Mouse (Mus musculus) midbrain, postnatal 0 days (tissue): ENCODE results near the gene Olfr1324. TPM values are rescaled to one million over a fixed set of nuclear protein-coding genes. Genes with fewer than 3 reads are reported as not detected.
"Not testable (repeated sequence)": the region's sequence is repeated elsewhere in the genome, so short reads cannot be mapped to it uniquely, and the experiment has no call there.

Source experiments
- ATAC-seq: fragments of 200-750 bp; cut with Nextera tagmentation; 2 replicates; pipeline ENCODE4 v1.8.0; 2017; ENCODE audit warnings: moderate number of reproducible peaks, mild to moderate bottlenecking, moderate TSS enrichment, moderate library complexity; ENCODE audit not compliant: low FRiP score
- DNase-seq: peaks from one replicate; pipeline ENCODE4 v3.0.0-alpha.2; 2015; ENCODE audit warnings: low spot score
- H3K27ac ChIP-seq: fragments of 300-500 bp; sonication (generic); 2 replicates; pipeline ENCODE4 v1.5.1; 2014; ENCODE audit warnings: low read depth, mild to moderate bottlenecking, low read length, mixed read lengths
- H3K27me3 ChIP-seq: fragments of 300-500 bp; sonication (generic); 2 replicates; pipeline ENCODE4 v1.6.1; 2014; ENCODE audit warnings: low read length, control low read depth, mixed read lengths; ENCODE audit not compliant: insufficient read depth
- H3K36me3 ChIP-seq: fragments of 300-500 bp; sonication (generic); 2 replicates; pipeline ENCODE4 v1.6.1; 2014; ENCODE audit warnings: low read length, control low read depth, mixed read lengths; ENCODE audit not compliant: insufficient read depth
- H3K4me1 ChIP-seq: fragments of 300-500 bp; sonication (generic); 2 replicates; pipeline ENCODE4 v1.6.1; 2014; ENCODE audit warnings: mild to moderate bottlenecking, control low read depth, antibody characterized with exemption, low read length, mixed read lengths; ENCODE audit not compliant: insufficient read depth
- H3K4me2 ChIP-seq: fragments of 300-500 bp; sonication (generic); 2 replicates; pipeline ENCODE4 v1.6.1; 2014; ENCODE audit warnings: low read depth, mild to moderate bottlenecking, low read length, mixed read lengths; ENCODE audit not compliant: poor library complexity, severe bottlenecking
- H3K4me3 ChIP-seq: fragments of 300-500 bp; sonication (generic); 2 replicates; pipeline ENCODE4 v1.5.1; 2014; ENCODE audit warnings: low read depth, mild to moderate bottlenecking, low read length, moderate library complexity
- H3K9ac ChIP-seq: fragments of 300-500 bp; sonication (generic); replicated peaks from 2 replicates; pipeline ENCODE4 v1.6.1; 2014; ENCODE audit warnings: mild to moderate bottlenecking, low read length, moderate library complexity, mixed read lengths; ENCODE audit not compliant: poor library complexity, severe bottlenecking
- H3K9me3 ChIP-seq: fragments of 300-500 bp; sonication (generic); 2 replicates; pipeline ENCODE4 v1.6.1; 2016; ENCODE audit warnings: low read length, control low read depth
- CTCF ChIP-seq: IDR thresholded peaks from 2 replicates; pipeline ENCODE4 v1.5.1; 2016; ENCODE audit warnings: antibody characterized with exemption, mild to moderate bottlenecking
- WGBS: fragments of 180-500 bp; shearing (Covaris S2); extraction: QIAGEN DNeasy Blood & Tissue Kit; methylation state at CpG from one replicate; pipeline ENCODE4 v1.1.7; 2014; 5-methylcytosine and 5-hydroxymethylcytosine counted together
- polyA plus RNA-seq: library from polyadenylated mRNA; unstranded; fragments of >200 nt; fragmentation: Nextera tagmentation; extraction: Ambion mirVana; gene quantifications from 2 replicates; pipeline ENCODE4 v1.2.1, GENCODE M21; 2015
- total RNA-seq: library from RNA; depleted of rRNA; stranded (reverse); fragments of >200 nt; gene quantifications from 2 replicates; pipeline ENCODE4 v1.2.3, GENCODE M21; 2014; rRNA removed

The Olfr1324 gene
- not detected in 2 replicates for total RNA-seq
- polyA plus RNA-seq, result not detected in 2 replicates

- Histone ChIP-seq H3K27ac (no peak within 1 kb of the TSS), H3K9ac (no peak within 1 kb of the TSS), H3K4me1 (no peaks in the 10 kb centered on the region), H3K36me3 (no peaks in the 10 kb centered on the region), H3K27me3 (no peaks in the 10 kb centered on the region), H3K4me3 (no peak within 1 kb of the TSS), H3K4me2 (no peak within 1 kb of the TSS), H3K9me3 (no peaks in the 10 kb centered on the region)
- ATAC-seq (no peak), DNase-seq (no peak)
- no peak for TF ChIP-seq CTCF
- 90% methylated on average over 1 of the region's 1 CpGs for WGBS
Observed at GRCm38 (mm10) chrX:50428398-50428797, at the start of gene Olfr1324. Gene Olfr1324 (minus strand): TSS chrX:50428498.

GRCm38 (mm10) chrX:50470341-50470740, 42.0 kb upstream of the Olfr1324 start:
- H3K4me2 ChIP-seq, H3K4me3 ChIP-seq, H3K9ac ChIP-seq, DNase-seq, H3K4me1 ChIP-seq, H3K27me3 ChIP-seq, H3K36me3 ChIP-seq, H3K9me3 ChIP-seq, ATAC-seq, H3K27ac ChIP-seq: not testable (repeated sequence)
- WGBS, result 78% methylated on average over 6 of the region's 6 CpGs

GRCm38 (mm10) chrX:50456136-50456535, 27.8 kb upstream of the Olfr1324 start:
- Histone ChIP-seq H3K4me2 (no peak overlapping the region), H3K27me3 (no peaks in the 10 kb centered on the region), H3K9ac (no peak overlapping the region), H3K4me1 (no peaks in the 10 kb centered on the region), H3K4me3 (no peak overlapping the region), H3K27ac (no peak overlapping the region), H3K9me3 (no peaks in the 10 kb centered on the region), H3K36me3 (no peaks in the 10 kb centered on the region)
- ATAC-seq (no peak), DNase-seq (no peak)
- TF ChIP-seq CTCF, result no peak
- 25% methylated on average over 1 of the region's 1 CpGs for WGBS

GRCm38 (mm10) chrX:50443352-50443751, 15.1 kb upstream of the Olfr1324 start:
- H3K9ac ChIP-seq, result no peak overlapping the region
- 73% methylated on average over 1 of the region's 1 CpGs for WGBS
- DNase-seq, result no peak

GRCm38 (mm10) chrX:50442696-50443095, 14.4 kb upstream of the Olfr1324 start:
- H3K4me3 ChIP-seq, result no peak overlapping the region
- H3K27ac ChIP-seq, result no peak overlapping the region
- no peak for ATAC-seq
- DNase-seq, result peak; percentile 51
- no peak overlapping the region for H3K4me2 ChIP-seq
- no peaks in the 10 kb centered on the region for H3K4me1 ChIP-seq
- no peak overlapping the region for H3K9ac ChIP-seq
- H3K27me3 ChIP-seq, result no peaks in the 10 kb centered on the region
- TF ChIP-seq CTCF, result no peak
- WGBS, result 93% methylated on average over 1 of the region's 1 CpGs
- H3K36me3 ChIP-seq, result no peaks in the 10 kb centered on the region
- no peaks in the 10 kb centered on the region for H3K9me3 ChIP-seq

More at GRCm38 (mm10) chrX:50443352-50443751, 15.1 kb upstream of the Olfr1324 start:
- TF ChIP-seq CTCF, result no peak
- no peak for ATAC-seq
- no peak overlapping the region for H3K4me3 ChIP-seq
- no peak overlapping the region for H3K27ac ChIP-seq
- H3K4me2 ChIP-seq, result no peak overlapping the region
- H3K4me1 ChIP-seq, result no peaks in the 10 kb centered on the region
- no peaks in the 10 kb centered on the region for H3K9me3 ChIP-seq
- H3K36me3 ChIP-seq, result no peaks in the 10 kb centered on the region
- H3K27me3 ChIP-seq, result no peaks in the 10 kb centered on the region

GRCm38 (mm10) chrX:50432499-50432898, 4.2 kb upstream of the Olfr1324 start:
- Histone ChIP-seq H3K9ac (no peak overlapping the region), H3K4me3 (no peak overlapping the region), H3K36me3 (no peaks in the 10 kb centered on the region), H3K27ac (no peak overlapping the region), H3K4me1 (no peaks in the 10 kb centered on the region), H3K9me3 (no peaks in the 10 kb centered on the region), H3K4me2 (no peak overlapping the region), H3K27me3 (no peaks in the 10 kb centered on the region)
- ATAC-seq (no peak), DNase-seq (no peak)
- no peak for TF ChIP-seq CTCF
- WGBS, result 78% methylated on average over 2 of the region's 2 CpGs
